Mouse (Mus musculus) heart, postnatal 25 days (tissue): ENCODE data around the gene Oprl1. TPM values are rescaled to one million over a fixed set of nuclear protein-coding genes. Genes with fewer than 3 reads are reported as not detected.

ENCODE experiments used
- DNase-seq: peaks from one replicate; pipeline ENCODE4 v3.0.0; 2022; ENCODE audit warnings: low spot score
- intact Hi-C: fragments of 180-260 bp; cut with DNase I; formaldehyde crosslinking; loops from one replicate; pipeline ENCODE4 v1.15.1; 2025
- total RNA-seq, 2 experiments: library from RNA; stranded (reverse); gene quantifications; 2 replicates each; pipeline ENCODE4 v1.2.3; 2021

Gene Oprl1
- total RNA-seq, 2 experiments from 2014 or later: not detected

GRCm38 (mm10) chr2:181758147-181758725, 43.4 kb downstream of the Oprl1 start:
- intact Hi-C loops: no loop called here
- DNase-seq: no peak

- no peak for DNase-seq
- intact Hi-C loops: no loop called here
Observed at GRCm38 (mm10) chr2:181759041-181759440, 44.2 kb downstream of the Oprl1 start.

GRCm38 (mm10) chr2:181763006-181763830, 48.4 kb downstream of the Oprl1 start, which contains the start of gene Myt1:
Gene Myt1, plus strand, starts transcription at chr2:181763332.
- DNase-seq: no peak
- intact Hi-C loops: loop anchor here (5.0 kb wide), 1 partner anchor 41 kb away; no protein-coding TSS in a partner anchor

- no peak for DNase-seq
- intact Hi-C loops: loop anchor here (5.0 kb wide), 1 partner anchor 42 kb away; no protein-coding TSS in a partner anchor
Observed at GRCm38 (mm10) chr2:181763886-181764527, 49.2 kb downstream of the Oprl1 start.

GRCm38 (mm10) chr2:181764600-181764999, 49.8 kb downstream of the Oprl1 start:
- DNase-seq: no peak
- intact Hi-C loops: loop anchor here (5.0 kb wide), 1 partner anchor 42 kb away; no protein-coding TSS in a partner anchor

- intact Hi-C loops: no loop called here
- DNase-seq: no peak
Observed at GRCm38 (mm10) chr2:181765251-181765650, 50.4 kb downstream of the Oprl1 start.

- no peak for DNase-seq
- intact Hi-C loops: no loop called here
Observed at GRCm38 (mm10) chr2:181766672-181767557, 52.1 kb downstream of the Oprl1 start.

GRCm38 (mm10) chr2:181768451-181768850, 53.6 kb downstream of the Oprl1 start:
- intact Hi-C loops: no loop called here

GRCm38 (mm10) chr2:181769397-181769796, 54.6 kb downstream of the Oprl1 start:
- intact Hi-C loops: no loop called here
- DNase-seq: no peak

More at GRCm38 (mm10) chr2:181768451-181768850, 53.6 kb downstream of the Oprl1 start:
- no peak for DNase-seq

Other genes starting within 250 kb of the Oprl1 start
- gene Abhd16b, start 221.8 kb upstream of the Oprl1 start, total RNA-seq: not detected
- 10 to 100 TPM; 59.7 to 66.0 TPM for gene Tpd52l2, start 217.9 kb upstream of the Oprl1 start, total RNA-seq
- 10 to 100 TPM; 65.4 to 67.8 TPM for gene Dnajc5, start 194.5 kb upstream of the Oprl1 start, total RNA-seq
- 10 to 100 TPM; 39.0 to 46.7 TPM for gene Uckl1, start 130.1 kb upstream of the Oprl1 start, total RNA-seq
- gene Prpf6, start 123.1 kb upstream of the Oprl1 start, total RNA-seq: 10 to 100 TPM; 29.2 to 32.7 TPM
- gene Zfp512b, start 122.2 kb upstream of the Oprl1 start, total RNA-seq: 10 to 100 TPM; 18.3 to 18.7 TPM
- 1 to 10 TPM; 1.2 to 1.4 TPM for gene Samd10, start 115.8 kb upstream of the Oprl1 start, total RNA-seq
- gene Gm29797, start 58.0 kb upstream of the Oprl1 start, total RNA-seq: not detected
- 10 to 100 TPM; 40.2 to 56.9 TPM for gene Sox18, start 43.4 kb upstream of the Oprl1 start, total RNA-seq
- 1 to 10 TPM; 5.8 to 6.4 TPM for gene Tcea2, start 34.7 kb upstream of the Oprl1 start, total RNA-seq
- 1 to 10 TPM; 5.8 to 7.7 TPM for gene Rgs19, start 21.0 kb upstream of the Oprl1 start, total RNA-seq
- gene Lkaaear1, start 16.6 kb upstream of the Oprl1 start, total RNA-seq: not detected
- gene Myt1, start 48.3 kb downstream of the Oprl1 start, total RNA-seq: not detected
- 10 to 100 TPM; 47.1 to 58.6 TPM for gene Pcmtd2, start 122.8 kb downstream of the Oprl1 start, total RNA-seq
- 10 to 100 TPM; 11.3 to 11.9 TPM for gene Polr3k, start 149.3 kb downstream of the Oprl1 start, total RNA-seq